Mouse (Mus musculus) WW6 (cell line): ENCODE data around the gene Cemip.
A peak's percentile ranks its signal among the peaks of the same experiment; 100 is the strongest.
"Not testable (repeated sequence)": the region's sequence is repeated elsewhere in the genome, so short reads cannot be mapped to it uniquely, and the experiment has no call there.

Experiments used
- DNase-seq: peaks from one replicate; pipeline ENCODE4 v3.0.0-alpha.2; 2013; ENCODE audit warnings: low read depth, low spot score

Gene Cemip

GRCm38 (mm10) chr7:84086039-84086829 is at the start of gene Cemip:
Gene Cemip, minus strand, starts transcription at chr7:84086502.
- peak; percentile 38 for DNase-seq

- DNase-seq, result no peak
Measured at GRCm38 (mm10) chr7:84132704-84133103, 46.4 kb upstream of the Cemip start.

GRCm38 (mm10) chr7:84131736-84132135 is 45.4 kb upstream of the Cemip start:
- no peak for DNase-seq

GRCm38 (mm10) chr7:84128661-84129060 is 42.4 kb upstream of the Cemip start:
- DNase-seq, result no peak

DNA sequence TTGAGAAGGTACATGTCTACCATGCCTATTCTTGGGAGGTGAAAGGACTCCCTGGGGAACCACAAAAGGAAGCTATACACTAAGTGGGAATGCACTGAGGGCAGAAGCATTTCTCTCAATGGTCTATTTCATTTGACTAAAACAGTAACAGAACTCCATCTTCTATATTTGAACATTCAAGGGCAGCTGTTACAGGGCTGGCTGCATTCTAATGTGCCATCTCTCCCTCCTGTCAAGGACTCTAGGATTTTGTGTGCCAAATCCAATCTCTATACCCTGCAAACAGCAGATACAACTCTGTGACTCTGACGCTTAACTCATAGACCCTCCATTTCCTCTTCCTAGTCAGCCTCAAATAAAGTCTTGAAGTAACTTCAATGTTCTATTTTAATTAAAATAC is 39.4 kb upstream of the Cemip start:
- DNase-seq, result no peak

- not testable (repeated sequence) for DNase-seq
Measured at GRCm38 (mm10) chr7:84123651-84124050, 37.3 kb upstream of the Cemip start.

- DNase-seq, result no peak
Measured at GRCm38 (mm10) chr7:84121778-84122177, 35.5 kb upstream of the Cemip start.

DNA sequence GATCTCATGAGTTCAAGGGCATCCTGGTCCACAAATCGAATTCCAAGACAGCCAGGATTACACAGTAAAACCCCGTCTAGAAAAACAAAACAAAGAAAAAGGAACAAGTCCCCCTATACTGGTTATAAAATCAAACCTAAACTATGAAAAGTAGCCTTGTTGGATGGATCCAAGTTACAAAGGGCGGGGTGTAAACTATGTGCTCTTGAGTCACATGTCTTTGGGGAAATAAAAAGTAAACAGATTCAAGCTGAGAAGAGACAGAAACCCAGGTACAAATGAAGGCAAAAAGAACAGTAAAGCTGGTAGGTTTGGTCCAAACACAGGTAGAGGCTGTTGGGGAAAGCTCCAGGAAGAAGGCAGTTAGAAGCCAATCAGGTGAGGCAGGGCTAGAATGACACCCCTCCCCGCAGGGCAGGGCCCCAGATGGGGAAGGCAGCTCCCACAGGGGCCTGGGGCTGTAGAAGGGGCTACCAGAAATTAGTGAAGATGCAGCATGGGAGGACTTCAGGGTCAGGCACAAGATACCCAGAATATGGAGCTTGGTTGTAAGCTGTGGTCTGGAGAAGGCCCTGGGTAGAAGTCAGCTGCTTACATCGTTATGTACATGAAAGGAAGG is 33.9 kb upstream of the Cemip start:
- DNase-seq, result no peak

- DNase-seq, result no peak
Measured at GRCm38 (mm10) chr7:84119216-84120105, 33.2 kb upstream of the Cemip start.

DNA sequence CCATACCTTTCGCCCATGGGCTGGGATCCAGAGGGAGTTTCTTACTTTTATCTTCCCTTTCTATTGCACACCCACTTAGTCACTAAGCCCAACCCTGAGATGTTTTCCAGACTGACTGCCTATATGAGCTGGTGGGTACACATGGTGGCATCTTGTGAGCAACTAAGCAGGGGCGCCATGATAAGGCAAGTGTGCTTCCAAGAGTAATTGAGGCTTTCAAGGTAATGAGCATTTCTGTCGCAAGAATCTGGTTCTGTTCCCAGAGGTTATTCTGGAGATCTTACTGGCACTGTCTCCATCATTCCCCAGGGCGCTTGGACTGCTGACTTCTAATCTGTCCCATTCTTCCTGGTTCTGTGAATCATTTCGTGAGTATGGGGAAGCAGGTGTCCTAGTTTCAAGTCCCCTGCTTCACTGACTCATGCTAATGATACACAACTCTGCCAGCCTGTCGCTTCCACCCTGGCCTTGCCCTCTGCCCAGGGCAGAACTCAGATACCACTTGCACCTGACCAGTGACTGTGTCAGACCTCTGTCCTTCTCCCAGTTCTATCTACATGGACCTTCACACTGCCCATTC is 31.3 kb upstream of the Cemip start:
- no peak for DNase-seq

DNA sequence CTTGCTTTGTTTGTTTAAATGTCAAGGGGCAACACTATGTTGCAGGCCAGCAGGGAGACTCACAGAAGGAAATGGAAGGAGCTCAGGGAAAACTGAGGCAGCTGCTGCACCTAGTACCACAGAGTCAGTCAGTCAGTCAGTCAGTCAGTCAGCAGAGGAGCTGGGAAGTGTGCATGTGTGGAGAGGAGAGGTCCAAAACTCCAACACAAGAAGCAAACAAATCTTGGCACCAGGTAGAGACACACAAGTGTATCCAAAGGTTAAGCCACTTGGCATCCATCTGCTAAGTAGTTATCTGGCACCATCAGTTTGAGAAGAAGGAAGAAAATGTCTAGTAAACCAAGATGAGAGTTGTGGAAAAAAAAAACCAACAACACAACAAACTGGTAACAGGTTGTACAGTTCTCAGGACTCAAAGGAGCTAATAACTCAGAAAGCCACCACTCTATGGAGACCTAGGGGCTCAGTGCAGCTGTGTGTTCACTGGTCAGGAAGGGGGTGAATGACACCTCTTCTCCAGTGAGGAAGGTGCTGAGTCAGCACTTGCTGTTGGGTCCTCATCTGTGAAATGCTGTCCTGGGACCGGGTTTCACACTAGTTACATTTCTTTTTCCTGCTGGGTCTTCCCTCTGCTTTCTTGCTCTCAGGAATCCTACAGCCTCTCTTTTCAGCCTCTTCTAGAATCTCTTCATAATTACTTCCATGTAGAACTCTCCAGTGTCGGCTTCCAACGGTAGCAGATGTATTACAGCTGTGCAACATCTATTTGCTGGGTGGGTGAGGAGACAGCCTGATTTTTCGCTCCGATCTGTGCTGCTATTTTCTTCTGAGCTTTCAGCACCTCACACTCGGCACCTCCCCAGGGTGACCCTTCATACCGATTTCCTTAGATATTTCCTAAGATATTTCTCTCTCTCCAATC is 30.6 kb upstream of the Cemip start:
- no peak for DNase-seq

- DNase-seq, result no peak
Measured at GRCm38 (mm10) chr7:84115385-84115784, 29.1 kb upstream of the Cemip start.

- no peak for DNase-seq
Measured at GRCm38 (mm10) chr7:84114775-84115174, 28.5 kb upstream of the Cemip start.

GRCm38 (mm10) chr7:84113035-84113390 is 26.7 kb upstream of the Cemip start:
- DNase-seq, result no peak

GRCm38 (mm10) chr7:84112351-84113034 is 26.2 kb upstream of the Cemip start:
- no peak for DNase-seq

- DNase-seq, result no peak
Measured at GRCm38 (mm10) chr7:84111716-84112350, 25.5 kb upstream of the Cemip start.

DNA sequence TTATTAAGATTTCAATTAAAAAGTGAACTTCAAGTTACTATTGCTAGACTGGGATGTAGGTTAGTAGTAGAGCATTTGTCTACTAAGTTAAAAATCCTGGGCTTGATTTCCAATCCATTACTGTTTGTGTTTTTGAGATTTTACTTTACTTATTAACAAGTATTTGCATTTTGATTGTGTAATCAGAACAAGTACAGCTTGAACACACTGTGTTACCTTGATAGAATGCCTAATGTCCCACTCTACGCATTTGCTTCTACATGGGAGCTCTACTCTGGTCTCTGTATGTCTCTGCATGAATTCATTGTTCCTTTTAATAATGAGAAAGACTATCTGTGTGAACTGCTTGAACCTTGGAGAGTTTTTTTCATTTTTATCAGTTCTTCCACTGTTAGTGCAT is 20.6 kb upstream of the Cemip start:
- no peak for DNase-seq

- no peak for DNase-seq
Measured at GRCm38 (mm10) chr7:84102589-84102988, 16.3 kb upstream of the Cemip start.

DNA sequence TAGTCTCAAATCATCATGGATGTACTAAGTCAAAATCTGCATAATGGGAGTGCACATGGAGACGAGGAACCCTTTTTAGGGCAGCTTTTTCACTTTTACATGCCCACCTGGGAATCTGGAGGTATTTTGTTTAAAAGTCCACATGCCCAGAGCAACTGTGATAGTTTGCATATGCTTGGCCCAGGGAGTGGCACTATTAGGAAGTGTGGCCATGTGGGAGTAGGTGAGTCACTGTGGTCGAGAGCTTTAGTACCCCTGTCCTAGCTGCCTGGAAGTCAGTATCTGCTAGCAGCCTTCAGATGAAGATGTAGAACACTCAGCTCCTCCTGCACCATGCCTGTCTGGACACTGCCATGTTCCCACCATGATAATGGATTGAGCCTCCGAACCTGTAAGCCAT is 14.4 kb upstream of the Cemip start:
- no peak for DNase-seq

DNA sequence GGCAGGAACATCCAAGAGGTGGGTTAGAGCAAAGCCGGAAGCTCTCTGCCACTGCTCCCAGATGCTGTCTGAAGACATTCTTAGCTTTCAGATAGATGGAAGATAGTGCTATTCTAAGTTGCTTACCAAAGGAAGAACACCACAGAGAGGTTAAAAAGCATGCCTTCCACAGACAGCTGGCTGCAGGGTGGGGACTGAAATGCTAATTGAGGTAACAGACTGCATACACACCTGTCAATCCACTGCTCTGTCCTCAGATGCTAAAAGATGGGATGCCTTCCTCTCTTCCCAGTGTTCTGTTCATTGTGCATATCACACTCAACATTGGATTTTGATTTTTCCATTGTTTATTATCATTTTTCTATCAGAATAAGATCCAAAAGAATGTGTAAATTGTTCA is 11.8 kb upstream of the Cemip start:
- no peak for DNase-seq
